Mouse (Mus musculus): ENCODE measurements around the gene Alkbh1.

GRCm38 (mm10) chr12:87405165-87405564 is 38.7 kb downstream of the Alkbh1 start:
- TF ChIP-seq CTCF (IDR thresholded peaks at IDR 0.05; ENCODE audit: insufficient read depth, low read depth, low read length) (no peak), POLR2A (IDR thresholded peaks at IDR 0.05; ENCODE audit: insufficient read depth, low read depth, low read length) (no peak)

Data from olfactory bulb, adult 2 months (tissue).